Mouse (Mus musculus) midbrain, postnatal 0 days (tissue): ENCODE data around the gene Vegfd. TPM values are rescaled to one million over a fixed set of nuclear protein-coding genes. Genes with fewer than 3 reads are reported as not detected.
A peak's percentile ranks its signal among the peaks of the same experiment; 100 is the strongest.

Source experiments
- ATAC-seq: fragments of 200-750 bp; cut with Nextera tagmentation; 2 replicates; pipeline ENCODE4 v1.8.0; 2017; ENCODE audit warnings: moderate number of reproducible peaks, mild to moderate bottlenecking, moderate TSS enrichment, moderate library complexity; ENCODE audit not compliant: low FRiP score
- DNase-seq: peaks from one replicate; pipeline ENCODE4 v3.0.0-alpha.2; 2015; ENCODE audit warnings: low spot score
- H3K27ac ChIP-seq: fragments of 300-500 bp; sonication (generic); 2 replicates; pipeline ENCODE4 v1.5.1; 2014; ENCODE audit warnings: low read depth, mild to moderate bottlenecking, low read length, mixed read lengths
- H3K27me3 ChIP-seq: fragments of 300-500 bp; sonication (generic); 2 replicates; pipeline ENCODE4 v1.6.1; 2014; ENCODE audit warnings: low read length, control low read depth, mixed read lengths; ENCODE audit not compliant: insufficient read depth
- H3K36me3 ChIP-seq: fragments of 300-500 bp; sonication (generic); 2 replicates; pipeline ENCODE4 v1.6.1; 2014; ENCODE audit warnings: low read length, control low read depth, mixed read lengths; ENCODE audit not compliant: insufficient read depth
- H3K4me1 ChIP-seq: fragments of 300-500 bp; sonication (generic); 2 replicates; pipeline ENCODE4 v1.6.1; 2014; ENCODE audit warnings: mild to moderate bottlenecking, control low read depth, antibody characterized with exemption, low read length, mixed read lengths; ENCODE audit not compliant: insufficient read depth
- H3K4me2 ChIP-seq: fragments of 300-500 bp; sonication (generic); 2 replicates; pipeline ENCODE4 v1.6.1; 2014; ENCODE audit warnings: low read depth, mild to moderate bottlenecking, low read length, mixed read lengths; ENCODE audit not compliant: poor library complexity, severe bottlenecking
- H3K4me3 ChIP-seq: fragments of 300-500 bp; sonication (generic); 2 replicates; pipeline ENCODE4 v1.5.1; 2014; ENCODE audit warnings: low read depth, mild to moderate bottlenecking, low read length, moderate library complexity
- H3K9ac ChIP-seq: fragments of 300-500 bp; sonication (generic); replicated peaks from 2 replicates; pipeline ENCODE4 v1.6.1; 2014; ENCODE audit warnings: mild to moderate bottlenecking, low read length, moderate library complexity, mixed read lengths; ENCODE audit not compliant: poor library complexity, severe bottlenecking
- H3K9me3 ChIP-seq: fragments of 300-500 bp; sonication (generic); 2 replicates; pipeline ENCODE4 v1.6.1; 2016; ENCODE audit warnings: low read length, control low read depth
- CTCF ChIP-seq: IDR thresholded peaks from 2 replicates; pipeline ENCODE4 v1.5.1; 2016; ENCODE audit warnings: antibody characterized with exemption, mild to moderate bottlenecking
- WGBS: fragments of 180-500 bp; shearing (Covaris S2); extraction: QIAGEN DNeasy Blood & Tissue Kit; methylation state at CpG from one replicate; pipeline ENCODE4 v1.1.7; 2014; 5-methylcytosine and 5-hydroxymethylcytosine counted together
- polyA plus RNA-seq: library from polyadenylated mRNA; unstranded; fragments of >200 nt; fragmentation: Nextera tagmentation; extraction: Ambion mirVana; gene quantifications from 2 replicates; pipeline ENCODE4 v1.2.1, GENCODE M21; 2015
- total RNA-seq: library from RNA; depleted of rRNA; stranded (reverse); fragments of >200 nt; gene quantifications from 2 replicates; pipeline ENCODE4 v1.2.3, GENCODE M21; 2014

Vegfd gene
- total and polyA plus RNA-seq, 2 experiments from 2014 or later, result 0.10 to 0.11 TPM

- Histone ChIP-seq H3K27me3 (0 out of 2 replicates have a peak, but pooled peaks cover 4% of the 10 kb centered on the region), H3K9me3 (no peaks in the 10 kb centered on the region), H3K9ac (no peak overlapping the region), H3K4me3 (no peak overlapping the region), H3K4me2 (no peak overlapping the region), H3K27ac (no peak overlapping the region), H3K36me3 (no peaks in the 10 kb centered on the region), H3K4me1 (no peaks in the 10 kb centered on the region)
- no peak for TF ChIP-seq CTCF
- ATAC-seq (no peak), DNase-seq (no peak)
- WGBS, result 89% methylated on average over 2 of the region's 2 CpGs
Observed at GRCm38 (mm10) chrX:164416803-164417202, 43.6 kb downstream of the Vegfd start.

GRCm38 (mm10) chrX:164418008-164418407, 44.8 kb downstream of the Vegfd start:
- DNase-seq, result no peak
- Histone ChIP-seq H3K27me3 (peaks cover 4% of the 10 kb centered on the region; the same call in 1 of the 2 replicates), H3K9me3 (no peaks in the 10 kb centered on the region), H3K9ac (no peak overlapping the region), H3K4me2 (no peak overlapping the region), H3K4me1 (no peaks in the 10 kb centered on the region), H3K27ac (no peak overlapping the region), H3K4me3 (no peak overlapping the region), H3K36me3 (no peaks in the 10 kb centered on the region)
- ATAC-seq, result no peak
- TF ChIP-seq CTCF, result no peak

GRCm38 (mm10) chrX:164419471-164419939, 46.3 kb downstream of the Vegfd start, which contains the start of gene Piga:
Gene Piga, plus strand, starts transcription at chrX:164419787.
- Histone ChIP-seq H3K4me1 (no peaks in the 10 kb centered on the region), H3K36me3 (no peaks in the 10 kb centered on the region), H3K9me3 (no peaks in the 10 kb centered on the region), H3K4me3 (peak within 1 kb of the TSS; percentile 50), H3K4me2 (peak within 1 kb of the TSS; percentile 55), H3K27ac (peak within 1 kb of the TSS; percentile 57), H3K9ac (peak within 1 kb of the TSS; percentile 55), H3K27me3 (peaks cover 4% of the 10 kb centered on the region; the same call in 1 of the 2 replicates)
- 21% methylated on average over 39 of the region's 40 CpGs for WGBS
- DNase-seq (peak; percentile 96), ATAC-seq (peak; percentile 100)
- no peak for TF ChIP-seq CTCF

- TF ChIP-seq CTCF, result no peak
- ATAC-seq, result peak; percentile 32; the same call in 1 of the 2 replicates
- Histone ChIP-seq H3K36me3 (no peaks in the 10 kb centered on the region), H3K27ac (peak overlapping the region; percentile 57), H3K9me3 (no peaks in the 10 kb centered on the region), H3K27me3 (peaks cover 4% of the 10 kb centered on the region; the same call in 1 of the 2 replicates), H3K4me3 (peak overlapping the region; percentile 50), H3K4me2 (peak overlapping the region; percentile 55), H3K4me1 (no peaks in the 10 kb centered on the region), H3K9ac (peak overlapping the region; percentile 55)
- DNase-seq, result no peak
- 30% methylated on average over 13 of the region's 13 CpGs for WGBS
Observed at GRCm38 (mm10) chrX:164419955-164420354, 46.8 kb downstream of the Vegfd start.

GRCm38 (mm10) chrX:164420518-164420917, 47.3 kb downstream of the Vegfd start:
- TF ChIP-seq CTCF, result no peak
- Histone ChIP-seq H3K9me3 (no peaks in the 10 kb centered on the region), H3K27ac (no peak overlapping the region), H3K4me2 (peak overlapping the region; percentile 55), H3K9ac (no peak overlapping the region), H3K4me1 (no peaks in the 10 kb centered on the region), H3K4me3 (peak overlapping the region; percentile 50), H3K27me3 (peaks cover 4% of the 10 kb centered on the region; the same call in 1 of the 2 replicates), H3K36me3 (no peaks in the 10 kb centered on the region)
- ATAC-seq, result no peak
- DNase-seq, result no peak
- WGBS, result 54% methylated on average over 3 of the region's 3 CpGs

- WGBS, result 84% methylated on average over 1 of the region's 1 CpGs
- no peaks in the 10 kb centered on the region for H3K36me3 ChIP-seq
- H3K27ac ChIP-seq, result no peak overlapping the region
- no peaks in the 10 kb centered on the region for H3K4me1 ChIP-seq
- no peaks in the 10 kb centered on the region; the same call in 1 of the 2 replicates for H3K27me3 ChIP-seq
- no peak overlapping the region for H3K4me2 ChIP-seq
- TF ChIP-seq CTCF, result no peak
- no peak overlapping the region for H3K4me3 ChIP-seq
- no peak overlapping the region for H3K9ac ChIP-seq
- DNase-seq, result no peak
- ATAC-seq, result no peak
- H3K9me3 ChIP-seq, result no peaks in the 10 kb centered on the region
Observed at GRCm38 (mm10) chrX:164424821-164425220, 51.6 kb downstream of the Vegfd start.
